Mouse (Mus musculus): ENCODE data around the gene Tmtc2. TPM values are rescaled to one million over a fixed set of nuclear protein-coding genes. Genes with fewer than 3 reads are reported as not detected.

Gene Tmtc2
- total RNA-seq, 2 experiments from 2014 or later: 0.05 to 0.13 TPM

DNA sequence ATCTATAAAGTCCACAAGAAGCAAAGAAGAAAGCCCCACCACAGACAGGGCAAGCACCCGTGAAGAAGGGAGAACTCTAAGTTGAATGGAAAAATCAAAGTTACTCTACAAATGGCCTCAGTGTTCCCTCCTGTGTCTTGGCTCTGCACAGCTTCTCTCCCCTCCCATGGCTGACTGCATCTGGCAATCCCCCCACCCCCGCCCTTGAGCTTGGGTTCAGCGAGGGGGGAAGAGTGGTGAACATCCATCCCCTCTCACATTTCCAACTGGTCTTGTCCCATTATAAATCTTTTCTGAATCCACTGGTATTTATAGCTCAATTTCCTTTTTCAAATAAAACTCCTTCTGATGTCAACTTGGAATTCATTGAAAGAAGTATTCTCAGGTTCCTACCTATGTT is 129.9 kb downstream of the Tmtc2 start:
- no peak for ATAC-seq (replicated peaks; ENCODE audit: low FRiP score, low TSS enrichment, poor library complexity, severe bottlenecking)

- ATAC-seq (replicated peaks; ENCODE audit: low FRiP score, low TSS enrichment, poor library complexity, severe bottlenecking): no peak
Observed at GRCm38 (mm10) chr10:105434879-105435278, 139.4 kb downstream of the Tmtc2 start.

GRCm38 (mm10) chr10:105430885-105431284 is 143.4 kb downstream of the Tmtc2 start:
- no peak for ATAC-seq (replicated peaks; ENCODE audit: low FRiP score, low TSS enrichment, poor library complexity, severe bottlenecking)

DNA sequence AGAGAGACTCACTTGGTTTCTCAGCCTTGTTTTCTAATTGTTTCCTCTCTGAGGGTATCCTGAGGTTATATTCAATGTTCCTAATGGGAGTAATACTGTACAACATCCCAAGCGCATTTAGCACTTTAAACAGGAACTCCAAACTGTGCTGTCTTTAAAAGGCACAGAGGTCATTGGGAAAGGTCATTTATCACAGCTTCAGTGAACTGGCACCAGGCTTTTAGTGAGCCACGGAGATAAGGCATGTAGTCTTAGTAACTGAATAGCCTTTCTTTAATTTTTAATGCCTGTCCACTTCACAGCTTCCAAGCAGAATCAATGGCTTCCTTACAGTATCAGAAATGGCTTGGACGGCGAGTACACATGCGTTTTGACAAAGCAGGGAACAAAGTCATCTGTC is 144.0 kb downstream of the Tmtc2 start:
- ATAC-seq (replicated peaks; ENCODE audit: low FRiP score, low TSS enrichment, poor library complexity, severe bottlenecking): no peak

DNA sequence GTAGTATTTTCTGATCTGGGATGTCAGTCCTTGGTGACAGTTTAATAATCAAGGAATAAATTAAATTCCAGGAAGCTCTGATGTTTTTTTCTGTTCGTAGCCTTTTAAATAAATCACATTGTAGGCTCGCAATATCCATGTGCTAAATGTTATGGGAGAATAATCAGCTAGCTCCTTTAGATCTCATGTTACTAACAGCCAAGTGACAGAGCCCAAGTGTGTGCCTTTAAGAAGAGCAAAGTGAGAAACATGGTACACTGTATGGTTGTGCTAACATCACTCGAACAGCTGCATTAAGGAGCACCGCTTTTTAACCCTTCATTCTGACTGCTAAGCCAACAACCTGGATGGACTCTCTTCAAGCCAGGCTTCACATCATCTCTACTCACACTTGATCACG is 146.2 kb downstream of the Tmtc2 start:
- ATAC-seq (replicated peaks; ENCODE audit: low FRiP score, low TSS enrichment, poor library complexity, severe bottlenecking): no peak

DNA sequence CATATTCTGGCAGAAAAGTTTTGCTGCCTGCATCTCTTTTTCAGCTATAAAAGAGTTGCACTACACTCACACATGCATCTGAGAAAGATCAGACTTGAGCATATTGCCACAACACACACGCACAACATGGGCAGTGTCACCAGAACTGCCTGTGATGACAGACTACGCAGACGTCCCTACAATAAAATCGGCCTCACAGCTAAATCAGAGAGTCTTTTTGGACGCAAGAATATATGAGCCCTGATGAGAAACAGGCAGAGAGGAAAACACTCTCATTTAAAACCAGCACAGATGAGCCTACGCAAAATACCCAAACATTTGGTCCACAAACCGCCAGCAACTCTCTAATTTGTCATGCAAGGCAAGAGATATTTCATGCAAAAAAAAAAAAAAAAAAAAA is 146.6 kb downstream of the Tmtc2 start:
- ATAC-seq (replicated peaks; ENCODE audit: low FRiP score, low TSS enrichment, poor library complexity, severe bottlenecking): no peak

DNA sequence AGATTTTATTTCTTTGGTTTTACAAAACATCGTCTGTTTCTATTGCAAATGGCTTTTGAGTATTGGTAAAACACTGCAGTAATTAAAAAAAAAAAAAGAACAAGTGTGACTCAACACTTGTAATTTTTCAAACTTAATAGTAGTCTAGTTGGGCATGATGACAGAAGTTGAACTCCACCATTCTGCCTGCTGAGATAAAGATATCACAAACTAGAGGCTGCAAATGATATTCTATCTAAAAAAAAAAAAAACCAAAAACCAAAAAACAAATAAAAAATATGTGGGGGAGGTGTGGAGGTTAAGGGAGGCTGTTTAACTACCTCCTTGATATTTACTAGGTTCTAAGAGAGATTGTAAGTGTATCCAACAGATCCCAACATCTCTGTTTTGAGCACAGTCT is 149.2 kb downstream of the Tmtc2 start:
- no peak for ATAC-seq (replicated peaks; ENCODE audit: low FRiP score, low TSS enrichment, poor library complexity, severe bottlenecking)

DNA sequence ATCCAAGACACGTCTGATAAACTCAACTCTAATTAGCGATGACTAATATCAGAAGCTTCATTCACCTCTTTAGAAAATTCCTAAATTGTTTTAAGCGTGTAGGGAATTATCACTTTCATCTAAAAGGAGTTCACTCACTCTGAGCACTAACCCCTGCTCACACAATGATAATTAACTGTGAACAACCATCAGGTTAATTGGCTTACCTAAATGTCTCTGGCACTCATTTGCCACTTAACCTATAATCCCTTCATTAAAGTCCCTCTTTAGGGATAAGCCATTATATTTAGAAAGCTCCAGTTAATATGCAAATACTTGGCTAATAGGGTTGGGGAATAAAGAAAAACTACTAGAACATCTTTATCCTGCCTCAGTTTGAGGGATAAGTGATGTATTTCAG is 151.1 kb downstream of the Tmtc2 start:
- no peak for ATAC-seq (replicated peaks; ENCODE audit: low FRiP score, low TSS enrichment, poor library complexity, severe bottlenecking)

DNA sequence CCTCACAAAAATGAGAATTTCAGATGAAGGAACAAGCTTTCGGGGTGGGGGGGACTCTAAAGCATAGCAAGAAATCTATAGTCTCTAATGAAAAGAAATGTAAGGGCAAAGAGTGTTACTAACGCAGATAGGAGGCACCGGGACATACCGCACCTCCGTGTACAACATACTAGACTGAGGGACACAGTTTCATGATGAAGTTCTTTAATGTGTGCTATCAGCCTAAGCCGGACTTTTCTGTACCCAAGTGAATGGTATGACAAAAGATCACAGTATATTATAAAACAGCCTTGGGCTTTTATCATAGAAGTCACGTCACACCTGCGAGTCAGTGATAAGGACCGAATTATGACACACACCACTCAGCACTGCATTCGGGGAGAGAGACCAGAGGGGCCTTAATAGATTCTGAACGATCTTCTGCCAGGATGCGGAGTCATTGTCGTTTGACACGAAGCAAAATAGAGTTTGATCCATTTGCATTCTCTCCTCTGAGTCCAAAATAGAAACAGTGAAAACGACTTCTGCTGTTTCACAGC is 156.3 kb downstream of the Tmtc2 start:
- ATAC-seq (replicated peaks; ENCODE audit: low FRiP score, low TSS enrichment, poor library complexity, severe bottlenecking): peak; percentile 92

GRCm38 (mm10) chr10:105416601-105417000 is 157.7 kb downstream of the Tmtc2 start:
- ATAC-seq (replicated peaks; ENCODE audit: low FRiP score, low TSS enrichment, poor library complexity, severe bottlenecking): no peak

DNA sequence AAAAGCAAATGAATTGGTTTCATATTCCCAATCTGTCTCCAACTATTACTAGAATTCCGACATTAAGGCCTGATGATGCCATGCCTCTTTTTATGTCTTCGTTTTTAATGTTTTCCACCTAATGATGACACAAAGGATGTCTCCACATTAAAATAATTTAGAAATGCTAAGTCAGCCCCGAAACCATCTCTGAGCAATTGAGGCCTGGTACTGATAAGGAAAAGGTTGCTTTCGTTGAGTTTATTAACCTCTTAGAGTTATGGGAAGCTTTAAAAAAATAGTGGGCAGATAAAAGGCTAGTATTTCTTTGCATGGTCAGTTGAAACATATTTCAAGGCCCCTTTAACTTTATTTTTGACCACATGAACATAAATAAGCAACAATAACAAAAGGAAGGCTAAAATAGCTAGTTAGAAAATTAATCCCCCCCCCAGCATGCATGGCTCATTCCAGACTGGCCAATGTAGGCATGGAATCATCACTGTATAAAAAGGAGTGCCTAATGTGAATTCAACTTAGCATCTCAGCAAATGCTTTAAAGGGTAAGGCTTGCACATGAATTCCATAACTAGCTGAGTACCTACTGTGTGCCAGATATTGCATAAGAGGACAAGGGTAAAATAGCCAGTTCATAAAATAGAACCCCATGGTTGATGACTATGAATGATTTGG is 168.3 kb downstream of the Tmtc2 start:
- ATAC-seq (replicated peaks; ENCODE audit: low FRiP score, low TSS enrichment, poor library complexity, severe bottlenecking): no peak

- ATAC-seq (replicated peaks; ENCODE audit: low FRiP score, low TSS enrichment, poor library complexity, severe bottlenecking): no peak
Observed at GRCm38 (mm10) chr10:105403931-105404330, 170.3 kb downstream of the Tmtc2 start.

DNA sequence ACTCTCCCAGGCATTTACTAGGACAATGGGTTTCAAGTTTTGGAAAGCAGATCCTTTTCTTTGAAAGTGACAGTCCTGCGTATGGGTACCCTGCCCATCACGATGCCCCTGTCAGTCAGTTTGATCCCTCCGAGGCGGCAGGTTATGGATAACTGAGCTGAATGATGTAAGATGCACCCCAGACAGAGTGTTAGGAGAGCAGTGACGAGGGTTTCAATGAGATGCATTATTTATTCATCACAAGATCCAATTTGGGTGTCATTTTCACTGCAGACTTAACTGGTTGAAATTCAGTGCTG is 171.8 kb downstream of the Tmtc2 start:
- no peak for ATAC-seq (replicated peaks; ENCODE audit: low FRiP score, low TSS enrichment, poor library complexity, severe bottlenecking)

DNA sequence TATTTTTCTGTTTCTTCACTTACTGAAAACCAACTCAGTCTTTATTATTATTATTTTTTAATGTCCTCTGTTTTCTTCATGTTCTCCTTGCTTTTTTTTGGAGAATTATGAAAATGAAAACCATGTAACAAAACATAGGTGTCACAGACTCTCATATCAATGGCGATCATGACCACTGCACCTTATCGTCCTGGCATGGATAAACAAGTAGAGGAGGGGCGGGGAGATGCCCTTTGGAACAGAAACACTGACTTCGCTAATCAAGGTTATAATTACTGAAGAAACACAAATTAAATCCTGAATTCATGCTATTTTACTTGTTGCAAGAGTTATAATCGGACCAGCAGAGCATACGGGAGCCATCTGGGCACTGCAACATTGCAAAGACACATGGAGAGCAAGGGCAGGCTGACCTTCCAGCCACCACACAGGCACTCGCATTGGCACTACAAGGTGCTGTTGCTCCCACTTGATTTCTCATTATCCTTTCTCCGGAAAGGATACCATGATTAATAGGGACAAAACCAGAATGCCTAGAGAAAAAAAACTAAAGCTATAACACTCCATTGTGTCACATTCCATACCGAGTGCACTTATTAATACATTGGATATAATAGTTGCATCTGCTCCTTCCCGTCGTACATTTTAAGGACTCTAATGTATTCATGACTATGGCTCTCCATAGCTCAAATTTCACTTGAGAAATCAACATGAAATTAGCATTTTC is 172.3 kb downstream of the Tmtc2 start:
- ATAC-seq (replicated peaks; ENCODE audit: low FRiP score, low TSS enrichment, poor library complexity, severe bottlenecking): no peak

DNA sequence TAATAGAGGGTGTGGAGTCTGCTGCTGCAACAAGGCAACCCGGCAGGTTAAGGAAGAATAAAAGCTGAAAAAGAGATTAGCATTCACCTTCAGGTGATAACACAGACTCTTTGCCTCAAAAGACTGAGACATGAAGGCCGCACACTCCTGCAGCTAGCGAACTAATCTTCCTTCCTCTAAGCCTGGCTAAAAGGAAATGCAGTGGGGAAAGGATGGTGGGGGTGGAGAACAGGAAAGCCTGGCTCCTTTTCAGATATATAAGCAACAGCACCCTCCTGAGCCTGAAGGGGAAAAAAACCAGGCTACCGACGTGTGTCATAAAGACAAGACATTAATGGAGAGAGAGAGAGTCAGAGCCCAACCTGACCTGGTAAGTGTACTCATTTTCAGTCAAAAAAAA is 174.9 kb downstream of the Tmtc2 start:
- ATAC-seq (replicated peaks; ENCODE audit: low FRiP score, low TSS enrichment, poor library complexity, severe bottlenecking): no peak

GRCm38 (mm10) chr10:105384065-105384464 is 190.2 kb downstream of the Tmtc2 start:
- ATAC-seq (replicated peaks; ENCODE audit: low FRiP score, low TSS enrichment, poor library complexity, severe bottlenecking): no peak

DNA sequence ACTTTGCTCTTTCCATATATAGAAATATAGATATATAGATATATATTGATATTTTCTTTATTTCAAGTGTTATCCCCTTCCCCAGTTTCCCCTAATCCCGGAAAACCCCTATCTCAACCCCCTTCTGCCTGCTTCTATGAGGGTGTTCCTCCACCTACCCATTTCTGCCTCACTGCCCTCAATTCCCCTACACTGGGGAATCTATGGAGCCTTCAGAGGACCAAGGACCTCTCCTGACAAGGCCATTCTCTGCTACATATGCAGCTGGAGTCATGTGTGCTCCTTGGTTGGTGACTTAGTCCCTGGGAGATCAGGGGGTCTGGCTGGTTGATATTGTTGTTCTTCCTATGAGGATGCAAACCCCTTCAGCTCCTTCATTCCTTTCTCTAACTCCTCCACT is 192.5 kb downstream of the Tmtc2 start:
- no peak for ATAC-seq (replicated peaks; ENCODE audit: low FRiP score, low TSS enrichment, poor library complexity, severe bottlenecking)

GRCm38 (mm10) chr10:105381202-105381601 is 193.0 kb downstream of the Tmtc2 start:
- no peak for ATAC-seq (replicated peaks; ENCODE audit: low FRiP score, low TSS enrichment, poor library complexity, severe bottlenecking)

DNA sequence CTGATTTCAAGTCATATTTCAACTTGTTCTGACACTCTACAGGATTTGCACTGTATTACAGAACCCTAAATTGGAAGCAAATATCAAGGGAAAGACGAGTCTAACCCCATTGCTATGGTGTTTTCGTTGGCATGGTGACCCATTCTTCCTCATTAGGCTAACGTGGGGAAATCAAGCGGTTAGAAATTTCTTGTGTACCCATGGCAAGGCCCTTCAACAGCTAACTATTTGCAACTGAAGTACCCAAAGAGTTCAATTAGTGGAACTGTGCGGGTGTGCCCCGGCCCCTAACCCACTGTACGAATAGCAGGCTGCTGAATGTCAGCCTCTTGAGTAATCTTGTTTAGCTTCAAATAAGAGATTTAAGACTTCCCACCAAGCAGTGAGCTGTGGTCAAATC is 193.7 kb downstream of the Tmtc2 start:
- ATAC-seq (replicated peaks; ENCODE audit: low FRiP score, low TSS enrichment, poor library complexity, severe bottlenecking): no peak

DNA sequence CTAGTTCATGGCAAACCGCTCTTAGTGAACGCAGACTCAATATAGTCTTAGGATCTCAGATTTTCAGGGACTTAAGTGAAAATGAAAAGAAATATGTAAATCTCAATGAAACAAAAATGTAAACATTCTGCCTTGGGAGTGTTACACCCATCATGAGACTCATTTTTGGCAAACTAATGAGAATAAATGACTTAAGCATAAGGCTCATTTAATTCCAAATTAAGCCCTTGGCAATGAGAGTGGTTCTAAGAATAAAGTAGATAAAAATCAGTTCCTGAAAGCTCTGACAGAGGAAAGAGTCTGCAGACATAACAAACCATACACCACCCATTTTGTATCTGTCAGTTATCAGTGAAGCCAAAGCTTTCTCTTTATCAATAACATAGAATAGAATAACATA is 196.5 kb downstream of the Tmtc2 start:
- ATAC-seq (replicated peaks; ENCODE audit: low FRiP score, low TSS enrichment, poor library complexity, severe bottlenecking): no peak

DNA sequence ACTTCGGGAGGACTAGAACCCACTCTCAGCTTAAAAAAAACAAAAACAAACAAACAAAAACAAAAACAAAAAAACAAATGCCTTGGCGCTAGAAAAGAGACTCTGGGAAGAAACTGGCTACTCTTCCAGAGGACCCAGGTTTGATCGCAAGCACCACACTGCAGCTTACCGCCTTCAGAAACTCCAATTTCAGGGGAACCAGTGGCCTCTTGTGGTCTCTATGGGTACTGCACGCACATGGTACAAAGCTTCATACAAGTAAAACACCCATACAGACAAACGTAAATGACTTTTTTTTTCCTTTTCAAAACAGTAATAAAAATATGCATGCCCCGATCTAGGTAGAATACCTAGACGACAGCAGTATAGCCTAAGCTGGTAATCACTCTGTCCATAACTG is 201.0 kb downstream of the Tmtc2 start:
- no peak for ATAC-seq (replicated peaks; ENCODE audit: low FRiP score, low TSS enrichment, poor library complexity, severe bottlenecking)
